Mouse (Mus musculus): ENCODE data around the gene Cldn34b4.

Cldn34b4 gene

DNA sequence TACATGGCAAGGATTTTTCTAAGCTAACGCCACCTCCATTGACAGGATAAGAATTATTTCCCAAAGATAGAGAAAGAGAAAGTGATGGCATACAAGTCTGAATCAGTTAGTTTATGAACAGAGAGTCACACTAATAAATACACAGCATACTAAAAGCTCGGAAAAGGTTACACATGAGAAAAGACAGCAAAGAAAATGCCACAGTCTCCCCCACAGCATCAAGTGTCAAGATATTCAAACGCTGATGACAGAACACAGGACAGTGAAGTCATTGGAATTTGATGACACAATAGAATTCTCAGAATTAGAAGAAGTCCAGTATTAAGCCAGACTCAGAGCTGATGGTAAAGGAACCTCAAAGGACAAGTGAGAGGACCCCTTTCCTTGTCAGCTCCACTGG is at the start of gene Cldn34b4:
TSS of gene Cldn34b4 (plus strand) at position 301 of the 400 bp plus-strand sequence.
- DNase-seq (ENCODE audit: inconsistent ontology term) = no peak
